Mouse (Mus musculus) intestine, postnatal 0 days (tissue): ENCODE measurements around the gene Mefv. TPM values are rescaled to one million over a fixed set of nuclear protein-coding genes. Genes with fewer than 3 reads are reported as not detected.
"Not testable (repeated sequence)": the region's sequence is repeated elsewhere in the genome, so short reads cannot be mapped to it uniquely, and the experiment has no call there.

Experiments used
- ATAC-seq: fragments of 200-750 bp; cut with Nextera tagmentation; 2 replicates; pipeline ENCODE4 v1.8.0; 2017; ENCODE audit warnings: mild to moderate bottlenecking, moderate TSS enrichment, moderate library complexity
- H3K27ac ChIP-seq: fragments of 300-500 bp; sonication (generic); 2 replicates; pipeline ENCODE4 v1.5.1; 2014; ENCODE audit warnings: mild to moderate bottlenecking, low read depth, low read length, moderate library complexity
- H3K27me3 ChIP-seq: fragments of 300-500 bp; sonication (generic); replicated peaks from 2 replicates; pipeline ENCODE4 v1.6.1; 2014; ENCODE audit warnings: low read length, mixed read lengths; ENCODE audit not compliant: control insufficient read depth, insufficient read depth
- H3K36me3 ChIP-seq: fragments of 300-500 bp; sonication (generic); 2 replicates; pipeline ENCODE4 v1.6.1; 2014; ENCODE audit warnings: mild to moderate bottlenecking, moderate library complexity; ENCODE audit not compliant: control insufficient read depth, insufficient read depth
- H3K4me1 ChIP-seq: fragments of 300-500 bp; sonication (generic); replicated peaks from 2 replicates; pipeline ENCODE4 v1.6.1; 2014; ENCODE audit warnings: antibody characterized with exemption, low read length, mixed read lengths; ENCODE audit not compliant: control insufficient read depth, insufficient read depth
- H3K4me2 ChIP-seq: fragments of 300-500 bp; sonication (generic); replicated peaks from 2 replicates; pipeline ENCODE4 v1.6.1; 2014; ENCODE audit warnings: low read depth, mild to moderate bottlenecking, moderate library complexity
- H3K4me3 ChIP-seq: fragments of 300-500 bp; sonication (generic); 2 replicates; pipeline ENCODE4 v1.5.1; 2014; ENCODE audit warnings: low read depth, low read length
- H3K9ac ChIP-seq: fragments of 300-500 bp; sonication (generic); 2 replicates; pipeline ENCODE4 v1.6.1; 2014; ENCODE audit warnings: mild to moderate bottlenecking, low read depth, low read length
- H3K9me3 ChIP-seq: fragments of 300-500 bp; sonication (generic); 2 replicates; pipeline ENCODE4 v1.6.1; 2016; ENCODE audit warnings: mixed run types; ENCODE audit not compliant: control insufficient read depth
- CTCF ChIP-seq: sonication (generic); IDR thresholded peaks from 2 replicates; pipeline ENCODE4 v1.5.1; 2016; ENCODE audit warnings: low read depth, mild to moderate bottlenecking, control low read depth, antibody characterized with exemption, moderate library complexity
- WGBS: fragments of 180-500 bp; shearing (Covaris S2); extraction: QIAGEN DNeasy Blood & Tissue Kit; methylation state at CpG from one replicate; pipeline ENCODE4 v1.1.7; 2014; 5-methylcytosine and 5-hydroxymethylcytosine counted together
- polyA plus RNA-seq: library from polyadenylated mRNA; unstranded; fragments of >200 nt; fragmentation: Nextera tagmentation; extraction: Ambion mirVana; gene quantifications from 2 replicates; pipeline ENCODE4 v1.2.1, GENCODE M21; 2015

The Mefv gene
- polyA plus RNA-seq, 1 experiment from 2014 or later: 0.18 TPM

GRCm38 (mm10) chr16:3700893-3701292, 17.0 kb downstream of the Mefv start:
- Histone ChIP-seq H3K4me3 (no peak overlapping the region), H3K9me3 (no peaks in the 10 kb centered on the region), H3K27ac (no peak overlapping the region), H3K27me3 (no peaks in the 10 kb centered on the region), H3K36me3 (no peaks in the 10 kb centered on the region), H3K4me1 (no peaks in the 10 kb centered on the region), H3K4me2 (no peak overlapping the region), H3K9ac (no peak overlapping the region)
- TF ChIP-seq CTCF: no peak
- WGBS: 83% methylated on average over 1 of the region's 1 CpGs
- no peak for ATAC-seq

DNA sequence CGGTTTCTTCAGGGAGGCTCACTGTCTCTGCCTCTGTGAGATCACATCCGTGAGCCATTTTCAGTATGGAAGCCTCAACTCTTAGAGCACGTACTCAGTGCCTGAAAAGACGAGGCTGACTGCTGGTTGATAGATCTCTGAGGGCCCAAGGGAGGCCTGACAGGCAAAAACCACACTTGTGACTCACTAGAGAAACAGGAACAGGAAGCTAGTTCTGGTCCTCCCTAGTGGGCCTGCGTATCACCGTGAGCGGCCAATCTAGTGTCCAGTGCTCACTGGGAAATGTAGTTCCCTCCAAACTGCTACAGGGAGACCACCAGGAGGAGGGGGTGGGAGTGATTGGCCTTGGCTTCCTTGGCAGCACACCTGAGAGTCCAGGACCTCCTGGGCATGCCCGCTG, 18.6 kb downstream of the Mefv start:
- no peak overlapping the region for H3K4me3 ChIP-seq
- no peaks in the 10 kb centered on the region for H3K27me3 ChIP-seq
- 78% methylated on average over 8 of the region's 8 CpGs for WGBS
- no peak overlapping the region for H3K9ac ChIP-seq
- H3K27ac ChIP-seq: no peak overlapping the region
- no peak for ATAC-seq
- H3K4me2 ChIP-seq: no peak overlapping the region
- TF ChIP-seq CTCF: no peak
- no peaks in the 10 kb centered on the region for H3K9me3 ChIP-seq
- H3K4me1 ChIP-seq: no peaks in the 10 kb centered on the region
- H3K36me3 ChIP-seq: no peaks in the 10 kb centered on the region

DNA sequence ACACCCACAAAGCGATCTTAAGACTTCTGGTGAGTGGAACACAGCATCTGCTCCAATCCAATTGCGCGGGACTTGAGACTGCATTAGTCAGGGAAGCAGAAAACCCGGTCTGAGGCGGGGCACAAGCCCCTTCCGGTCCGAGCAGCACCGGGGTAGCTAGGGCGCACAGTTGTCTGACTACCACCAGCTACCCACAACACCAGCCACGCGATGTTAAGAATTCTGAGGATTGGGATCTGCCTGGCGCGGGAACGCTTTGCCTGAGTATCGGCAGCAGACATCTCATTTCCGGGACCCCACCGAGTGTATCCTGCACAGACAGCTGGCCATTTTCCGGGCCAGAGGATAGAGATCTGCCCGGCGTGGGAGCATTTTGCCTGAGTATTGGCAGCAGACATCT, 28.3 kb downstream of the Mefv start:
- H3K4me2 ChIP-seq, ATAC-seq, H3K9me3 ChIP-seq, H3K36me3 ChIP-seq, H3K27ac ChIP-seq, H3K9ac ChIP-seq, H3K4me1 ChIP-seq, H3K27me3 ChIP-seq, H3K4me3 ChIP-seq: not testable (repeated sequence)
- 42% methylated on average over 20 of the region's 20 CpGs for whole genome bisulfite sequencing

Other genes with a start within 250 kb of the Mefv start
- gene Olfr161, start 127.1 kb downstream of the Mefv start, polyA plus RNA-seq: not detected in 2 replicates
- 14.7 and 16.3 TPM in 2 replicates for gene Zfp263, start 26.0 kb upstream of the Mefv start, polyA plus RNA-seq
- gene Olfr15, start 112.8 kb upstream of the Mefv start, polyA plus RNA-seq: not detected in 2 replicates
- 0.35 and 0.44 TPM in 2 replicates for gene Zfp174, start 129.2 kb upstream of the Mefv start, polyA plus RNA-seq
- gene Naa60, start 154.3 kb upstream of the Mefv start, polyA plus RNA-seq: 34.0 and 35.4 TPM in 2 replicates
- gene Zfp597, start 166.5 kb upstream of the Mefv start, polyA plus RNA-seq: 2.2 and 2.7 TPM in 2 replicates
- gene Gm20695, start 166.6 kb upstream of the Mefv start, polyA plus RNA-seq: 0.72 and 1.2 TPM in 2 replicates
- 5.5 and 6.4 TPM in 2 replicates for gene 1700037C18Rik, start 190.6 kb upstream of the Mefv start, polyA plus RNA-seq
- gene Cluap1, start 190.7 kb upstream of the Mefv start, polyA plus RNA-seq: 9.1 and 9.2 TPM in 2 replicates